Mouse (Mus musculus): ENCODE results near the gene Fbxl22. TPM values are rescaled to one million over a fixed set of nuclear protein-coding genes. Genes with fewer than 3 reads are reported as not detected.

The Fbxl22 gene
- 0.50 and 0.66 TPM in 2 replicates for polyA plus RNA-seq (2015; fragmentation: Nextera tagmentation; extraction: Ambion mirVana)

GRCm38 (mm10) chr9:66514256-66514770 is at the start of gene Fbxl22:
Fbxl22 (minus strand) TSS chr9:66514593.

Other genes with a start within 250 kb of the Fbxl22 start
- 24.7 and 32.4 TPM in 2 replicates for gene Herc1, start 164.1 kb downstream of the Fbxl22 start, polyA plus RNA-seq (2015; fragmentation: Nextera tagmentation; extraction: Ambion mirVana)
- 39.0 and 39.5 TPM in 2 replicates for gene Usp3, start 78.5 kb upstream of the Fbxl22 start, polyA plus RNA-seq (2015; fragmentation: Nextera tagmentation; extraction: Ambion mirVana)
- gene Car12, start 199.1 kb upstream of the Fbxl22 start, polyA plus RNA-seq (2015; fragmentation: Nextera tagmentation; extraction: Ambion mirVana) = 1.1 and 1.6 TPM in 2 replicates

Measured in neural tube, postnatal 0 days (tissue).